Mouse (Mus musculus) yolk sac, embryonic 10.5 days (tissue): Measurements from ENCODE around the gene Gfod2.
A peak's percentile ranks its signal among the peaks of the same experiment; 100 is the strongest.

ENCODE experiments used
- DNase-seq: peaks from one replicate; pipeline ENCODE4 v3.0.0-alpha.2; 2017; ENCODE audit warnings: low spot score

Gene Gfod2

DNA sequence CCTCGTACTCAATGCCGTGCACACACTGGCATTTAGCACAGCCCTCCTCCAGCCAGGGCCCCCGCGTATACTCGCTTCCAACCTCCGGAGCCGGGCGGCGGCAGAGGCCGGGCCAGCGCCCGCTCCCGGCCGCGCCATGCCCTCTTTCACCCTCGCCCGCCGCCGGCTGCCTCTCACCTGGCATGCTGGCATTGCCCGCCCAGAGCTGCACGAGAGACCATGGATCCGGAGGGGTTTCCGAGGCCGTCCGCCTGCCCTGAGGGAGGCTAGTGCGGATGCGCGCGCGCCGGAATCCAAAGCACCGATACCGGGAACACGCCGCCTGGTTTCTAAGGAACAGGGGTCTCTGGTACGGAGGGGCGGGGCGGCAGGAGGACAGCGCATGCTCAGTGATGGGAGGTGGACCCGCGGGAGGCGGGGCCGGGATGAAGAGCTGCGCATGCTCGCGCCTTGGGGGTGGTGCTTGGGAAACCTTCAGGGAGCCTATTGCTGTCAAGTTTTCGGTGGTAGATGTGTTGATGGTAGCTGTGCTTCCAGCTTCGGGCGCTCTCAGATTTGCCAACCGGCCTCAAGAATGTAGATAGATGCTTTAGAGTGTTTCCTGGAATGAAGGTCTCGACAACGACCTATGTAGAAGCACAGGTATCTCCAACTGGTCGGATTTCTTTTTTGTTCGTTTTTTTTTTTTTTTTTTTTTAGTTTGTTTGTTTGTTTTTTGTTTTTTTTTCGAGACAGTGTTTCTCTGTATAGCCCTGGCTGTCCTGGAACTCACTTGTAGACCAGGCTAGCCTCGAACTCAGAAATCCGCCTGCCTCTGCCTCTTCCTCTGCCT, at the start of gene Gfod2:
Gfod2 (minus strand) TSS at position 388 of the 832 bp plus-strand sequence.
- DNase-seq, result peak; percentile 98

DNA sequence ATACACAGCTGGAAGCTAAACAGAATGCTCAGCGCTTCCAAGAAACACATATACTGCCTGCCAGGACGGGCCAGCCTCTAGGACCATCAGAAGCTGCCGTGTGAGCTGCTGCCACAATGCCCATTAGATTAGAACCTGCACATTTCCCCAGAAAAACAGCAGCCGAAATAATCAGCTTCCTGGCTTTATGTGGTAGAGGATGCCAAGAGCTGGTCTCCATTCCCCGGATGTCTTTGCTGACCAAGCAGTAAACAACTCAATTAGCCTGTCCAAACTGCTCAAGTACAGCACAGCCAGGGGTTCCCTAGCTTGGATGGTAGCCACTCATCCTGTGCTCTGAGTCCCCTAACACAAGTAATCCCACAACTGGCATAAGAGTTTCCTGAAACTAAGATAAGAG, 49.3 kb upstream of the Gfod2 start:
- DNase-seq, result no peak

DNA sequence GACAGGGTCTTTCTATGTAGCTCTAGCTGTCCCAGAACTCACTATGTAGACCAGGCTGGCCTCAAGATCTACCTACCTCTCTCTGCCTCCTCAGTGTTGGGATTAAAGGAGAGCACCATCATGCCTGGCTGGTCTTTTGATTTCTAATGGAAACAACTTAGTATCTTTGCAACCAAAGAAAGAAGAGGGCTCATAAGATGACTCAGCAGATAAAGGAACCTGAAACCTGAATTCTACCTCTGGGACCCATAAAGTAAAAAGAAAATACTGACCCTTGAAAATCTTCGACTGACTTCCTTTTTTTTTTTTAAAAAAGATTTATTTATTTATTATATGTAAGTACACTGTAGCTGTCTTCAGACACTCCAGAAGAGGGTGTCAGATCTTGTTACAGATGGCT, 47.5 kb upstream of the Gfod2 start:
- no peak for DNase-seq

DNA sequence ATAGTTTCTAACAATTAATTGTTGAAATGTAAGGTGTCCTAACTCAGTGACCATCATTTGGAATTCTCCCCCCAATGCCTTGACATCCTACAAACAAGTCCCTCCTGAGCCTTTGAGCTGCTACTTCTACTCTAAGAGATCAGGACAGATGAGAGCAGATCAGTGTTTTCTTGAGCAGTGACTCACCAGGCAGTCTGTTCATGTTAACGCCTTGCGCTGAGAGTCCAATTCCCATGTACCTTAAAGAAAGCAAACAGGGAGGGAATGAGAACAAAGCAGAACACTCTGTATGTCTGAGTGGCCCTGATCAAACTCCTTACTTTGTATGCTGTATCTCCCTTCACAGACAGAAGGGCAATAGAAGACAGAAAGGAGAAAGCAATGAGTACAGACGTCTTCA, 46.9 kb upstream of the Gfod2 start:
- DNase-seq, result no peak

DNA sequence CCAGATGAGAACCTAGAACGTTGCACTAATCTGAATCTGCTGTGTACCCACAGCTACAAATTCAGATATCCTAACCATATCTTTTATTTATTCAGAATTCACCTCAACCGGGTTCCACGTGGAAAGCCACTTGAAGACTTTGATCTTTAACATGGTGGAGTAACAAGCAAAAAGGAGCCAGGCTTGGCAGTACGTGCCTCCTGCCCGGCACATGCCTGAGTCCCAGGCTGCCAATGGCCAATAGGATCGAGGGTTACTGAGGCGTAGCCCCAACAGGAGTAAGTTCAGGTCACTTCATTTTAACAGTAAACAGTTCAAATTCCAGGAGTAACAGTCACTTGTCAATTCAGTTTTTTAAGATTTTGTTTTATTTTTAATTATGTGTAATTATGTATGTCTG, 46.3 kb upstream of the Gfod2 start:
- no peak for DNase-seq

DNA sequence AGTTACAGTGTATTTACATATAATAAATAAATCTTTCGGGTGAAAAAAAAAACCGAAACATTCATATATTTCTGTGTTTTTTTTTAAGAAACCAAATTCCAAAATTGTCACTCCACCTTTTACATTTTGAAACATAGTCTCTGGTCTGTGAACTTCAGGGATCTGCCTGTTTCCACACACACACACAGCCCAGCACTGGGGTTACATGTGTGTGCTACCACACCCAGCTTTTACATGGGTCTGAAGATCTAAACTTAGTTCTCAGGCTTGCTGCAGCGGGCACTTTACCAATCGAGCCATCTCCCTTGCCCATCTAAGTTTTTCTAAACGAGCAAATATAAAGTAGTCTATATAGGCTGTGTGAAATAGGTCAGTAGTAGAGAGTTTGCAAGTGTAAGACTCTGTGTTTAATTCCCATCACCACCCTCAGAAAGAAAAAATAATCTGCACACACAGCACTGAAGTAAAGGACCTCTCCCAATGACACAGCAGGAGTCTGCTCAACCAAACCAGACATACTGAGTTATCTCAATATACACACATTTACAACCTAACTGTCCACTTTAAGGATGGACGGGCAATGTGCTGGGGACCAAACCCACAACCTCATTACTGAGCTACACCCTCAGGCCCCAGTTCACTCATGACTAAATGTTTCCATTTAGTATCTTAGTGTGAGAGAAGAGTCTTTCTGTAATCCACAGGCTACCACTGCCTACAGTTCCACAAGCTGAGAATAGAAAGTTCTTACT, 42.9 kb upstream of the Gfod2 start:
- DNase-seq, result no peak

DNA sequence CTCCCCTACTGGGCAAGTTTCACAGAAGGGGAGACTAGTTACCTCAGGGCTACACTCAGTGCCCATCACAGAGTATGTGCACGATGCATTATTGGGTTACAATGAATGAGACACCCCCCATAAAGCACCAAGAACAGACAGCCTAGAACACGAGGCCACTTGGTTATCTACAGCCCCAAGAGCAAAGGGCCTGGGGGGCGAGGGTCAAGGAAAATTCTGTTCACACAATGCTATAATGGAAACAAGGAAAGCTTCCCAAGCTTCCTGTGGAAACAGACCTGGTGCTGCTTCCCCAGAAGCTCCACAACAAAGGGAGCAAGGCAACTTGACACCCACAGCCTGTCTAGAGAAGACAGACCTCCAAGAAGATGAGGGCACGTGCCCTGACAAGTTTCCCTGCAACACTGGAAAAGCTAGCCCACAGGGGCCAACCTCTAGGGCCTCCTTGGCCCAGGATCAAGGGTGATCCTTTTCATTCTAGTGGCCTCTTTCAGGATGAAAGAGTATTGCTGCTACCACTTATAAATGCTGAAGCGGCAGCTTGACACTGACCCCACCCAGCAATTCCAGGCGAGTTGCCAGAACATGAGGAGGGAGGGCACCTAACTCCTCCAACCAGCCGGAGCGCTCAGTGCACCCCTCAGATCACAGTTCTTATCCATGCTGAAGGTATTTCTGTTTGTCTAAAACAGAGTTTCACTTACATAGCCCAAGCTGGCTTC, 40.8 kb upstream of the Gfod2 start:
- DNase-seq, result peak; percentile 32

DNA sequence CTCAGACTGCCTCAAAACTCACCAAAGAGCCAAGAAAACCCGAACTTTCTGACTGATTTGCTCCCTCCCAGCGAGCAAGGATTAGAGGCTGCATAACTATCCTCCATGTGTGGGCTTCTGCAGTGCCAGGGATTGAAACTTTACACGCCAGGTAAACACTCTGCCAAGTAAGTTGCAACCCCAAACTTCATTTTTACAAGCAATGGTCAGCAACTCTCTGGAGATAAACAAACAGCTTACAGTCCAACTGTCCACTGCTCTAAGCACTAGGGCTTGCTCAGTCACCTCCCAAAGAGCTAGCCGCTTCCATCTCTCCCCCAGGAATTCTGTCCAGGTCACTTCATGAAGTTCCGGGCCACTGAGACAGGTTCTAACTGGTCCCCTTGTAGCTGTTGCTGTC, 39.9 kb upstream of the Gfod2 start:
- DNase-seq, result no peak

DNA sequence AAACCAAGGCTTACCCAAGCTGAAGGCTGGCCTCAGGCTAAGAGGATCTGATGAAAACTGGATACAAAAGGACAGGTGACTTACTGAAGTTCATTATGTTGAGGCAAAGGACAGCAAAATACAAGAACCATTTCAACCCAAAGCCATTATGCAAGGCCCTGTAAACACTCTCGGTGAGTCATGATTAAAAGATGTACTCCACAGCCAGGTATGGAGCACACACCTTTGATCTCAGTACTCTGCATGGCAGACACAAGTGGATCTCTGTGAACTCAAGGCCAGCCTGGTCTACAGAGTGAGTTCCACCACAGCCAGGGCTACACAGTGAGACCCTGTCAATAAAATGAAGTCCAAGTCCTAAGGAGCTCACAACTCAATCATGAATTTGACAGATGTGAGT, 37.3 kb upstream of the Gfod2 start:
- DNase-seq, result no peak

DNA sequence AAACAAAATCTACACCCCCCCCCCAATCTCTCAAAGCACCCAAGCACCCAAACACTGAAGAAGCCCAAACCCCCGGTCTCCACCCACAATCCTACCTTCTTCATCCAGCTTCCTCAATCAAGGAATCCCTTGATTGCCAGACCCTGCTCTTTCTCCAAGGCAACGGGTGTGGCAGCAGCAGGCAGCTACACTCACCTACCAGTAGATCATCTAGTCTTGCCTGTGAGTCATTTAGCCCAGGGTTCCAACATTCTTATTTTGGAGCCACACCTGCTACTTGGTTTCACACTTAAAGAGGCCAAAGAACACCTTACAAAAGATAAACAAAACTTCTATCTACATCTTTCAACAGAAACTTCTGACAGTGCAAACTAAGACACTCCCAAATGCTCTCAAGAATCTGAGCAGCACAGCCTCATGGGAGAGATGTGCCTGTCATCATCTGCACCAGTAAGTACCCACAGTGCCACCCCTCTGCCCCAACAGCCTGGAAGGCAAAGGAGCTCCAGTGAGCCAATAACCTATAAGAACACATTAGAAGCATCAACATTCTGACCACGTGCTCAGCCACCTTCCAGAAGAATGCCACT, 35.6 kb upstream of the Gfod2 start:
- DNase-seq, result no peak

DNA sequence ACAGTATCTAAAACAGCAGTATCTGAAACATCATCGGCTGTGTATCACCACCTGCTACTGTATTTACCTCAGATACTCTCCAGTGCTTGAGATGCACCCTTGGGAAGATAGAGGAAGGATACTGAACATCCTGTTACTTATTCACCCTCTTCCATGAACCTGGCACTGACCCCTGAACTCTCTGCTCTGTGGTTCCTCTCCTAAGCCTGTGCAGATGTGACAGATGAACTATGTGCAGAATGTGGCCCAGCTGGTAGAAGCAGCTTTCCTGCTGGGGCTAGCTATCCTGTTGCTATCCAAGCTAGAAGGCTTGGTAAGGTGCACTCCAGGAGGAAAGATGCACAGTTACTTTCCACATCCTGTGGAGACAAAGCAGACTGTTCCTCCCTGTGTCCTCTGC, 34.9 kb upstream of the Gfod2 start:
- DNase-seq, result peak; percentile 57

DNA sequence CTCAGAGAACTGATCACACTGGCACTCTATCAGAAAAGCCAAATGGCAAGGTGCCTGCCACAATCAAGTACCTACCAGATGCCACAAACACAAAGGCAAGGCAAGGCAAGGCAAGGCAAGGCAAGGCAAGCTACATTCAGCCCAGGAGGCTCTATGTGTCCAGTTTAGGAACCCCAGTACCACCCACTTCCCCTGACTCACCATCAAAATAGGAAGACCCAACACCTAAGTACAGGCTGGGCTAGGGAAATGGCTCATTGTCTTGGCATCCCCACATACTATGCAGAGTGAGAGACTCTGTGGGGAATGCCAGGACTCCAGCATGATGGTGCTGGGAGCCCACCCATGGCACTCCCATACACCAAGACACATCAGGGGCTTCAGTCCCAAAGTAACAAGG, 31.2 kb upstream of the Gfod2 start:
- DNase-seq, result no peak

DNA sequence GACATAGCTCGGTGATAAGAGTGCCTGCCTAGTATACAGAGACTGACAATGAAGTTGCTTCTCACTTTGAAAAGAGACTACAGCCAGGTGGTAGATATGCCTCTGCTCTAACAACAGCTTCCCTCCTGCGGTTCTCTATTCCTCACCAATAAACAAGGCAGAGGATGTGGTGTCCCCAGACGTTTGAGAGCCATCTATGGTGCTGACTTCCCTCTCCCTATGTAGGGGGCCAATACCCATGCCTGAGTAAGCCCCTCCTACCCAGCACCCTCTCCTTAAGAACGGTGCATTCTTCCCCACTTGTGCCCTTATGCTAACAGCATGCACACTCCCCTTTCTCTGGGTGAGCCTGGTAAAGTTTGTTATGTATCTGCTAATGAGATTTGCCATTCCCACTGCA, 30.5 kb upstream of the Gfod2 start:
- no peak for DNase-seq

DNA sequence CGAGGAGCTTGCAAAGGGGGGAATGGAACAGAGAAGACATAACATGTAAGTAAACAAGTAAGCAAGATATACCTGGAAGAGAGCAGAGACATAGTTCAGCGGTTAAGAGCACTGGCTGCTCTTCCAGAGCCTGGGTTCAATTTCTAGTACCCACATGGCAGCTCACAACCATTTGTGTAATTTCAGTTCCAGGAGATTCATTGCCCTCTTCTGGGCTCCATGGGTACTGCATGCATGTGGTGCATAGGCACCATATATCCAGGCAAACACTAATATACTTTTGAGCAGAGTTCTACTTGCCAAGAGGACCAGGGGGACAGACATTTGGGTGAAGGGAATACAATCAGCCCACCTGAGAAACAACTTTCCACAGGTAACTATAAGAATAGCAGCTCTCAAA, 29.8 kb upstream of the Gfod2 start:
- DNase-seq, result no peak

DNA sequence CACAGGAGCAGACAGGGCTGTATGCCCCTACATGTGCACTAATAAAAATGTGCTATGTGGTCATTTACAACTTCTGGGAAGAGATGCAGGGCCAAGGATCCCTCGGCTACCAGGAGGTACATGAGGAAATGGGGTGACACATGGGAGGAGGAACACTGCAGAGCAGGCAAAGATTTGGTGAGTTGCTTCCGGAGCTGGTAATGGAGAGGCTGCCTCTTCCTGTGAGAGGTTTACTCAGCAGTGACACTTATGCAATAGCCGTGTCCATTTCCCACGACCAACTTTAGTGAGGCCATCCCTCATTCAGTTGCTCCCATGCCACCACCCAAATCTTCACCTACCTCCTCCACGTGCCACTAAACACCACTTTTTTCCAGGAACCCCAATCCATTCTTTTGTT, 21.8 kb upstream of the Gfod2 start:
- no peak for DNase-seq

DNA sequence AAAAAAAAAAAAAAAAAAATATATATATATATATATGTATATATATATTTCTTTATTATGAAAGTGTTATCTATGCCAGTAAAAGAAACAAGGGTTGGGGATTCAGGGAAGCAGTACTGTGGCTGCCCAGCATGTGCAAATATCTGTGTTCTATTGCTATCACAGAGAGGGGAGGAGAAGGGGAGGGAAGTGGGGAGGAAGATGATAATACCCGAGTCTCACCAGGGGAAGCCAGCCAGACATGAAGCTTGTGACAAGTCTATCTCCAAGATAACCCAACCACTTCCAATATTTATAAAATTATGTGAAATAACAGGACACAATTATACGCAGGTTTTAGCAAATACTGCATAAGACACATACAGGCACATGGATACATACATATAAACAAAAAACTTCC, 19.4 kb upstream of the Gfod2 start:
- no peak for DNase-seq

DNA sequence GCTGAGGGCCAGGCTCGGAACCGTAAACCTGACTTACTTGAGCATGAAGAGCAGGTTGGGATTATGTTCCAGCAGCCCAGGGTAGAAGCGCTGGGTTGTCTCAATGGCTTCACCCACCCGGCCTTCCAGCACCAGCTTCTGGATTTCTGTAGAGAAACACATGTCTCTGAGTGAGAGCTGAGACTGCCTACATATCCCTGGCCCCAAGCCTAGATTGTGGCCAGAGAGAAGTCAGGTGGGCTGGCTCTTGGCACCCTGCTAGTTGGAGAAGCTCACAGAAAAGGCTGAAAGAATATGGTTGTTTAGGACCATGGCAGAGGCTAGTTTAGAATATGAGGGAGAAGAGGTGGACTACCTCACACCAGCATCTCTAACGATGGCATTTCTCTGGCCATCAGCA, 16.0 kb upstream of the Gfod2 start:
- DNase-seq, result no peak

DNA sequence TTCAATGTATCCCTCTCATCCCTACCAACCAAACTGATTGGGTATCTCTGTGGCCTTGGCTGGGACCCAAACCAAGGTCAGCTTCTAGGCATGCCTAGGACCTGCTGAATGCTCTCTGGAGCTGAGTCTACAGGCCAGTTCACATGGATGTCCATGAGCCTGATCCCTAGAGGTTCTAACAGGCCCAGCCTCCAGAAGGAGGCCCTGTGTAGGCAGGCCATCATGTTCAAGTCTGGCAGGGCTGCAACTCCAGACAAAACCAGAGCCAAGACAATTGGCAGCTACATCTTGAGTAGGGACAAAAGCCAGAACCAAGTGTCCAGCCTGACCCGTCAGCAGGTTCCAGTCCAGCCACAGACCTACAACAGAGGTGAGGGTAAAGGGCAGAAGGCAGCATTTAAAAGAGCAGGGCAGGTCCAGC, 15.0 kb upstream of the Gfod2 start:
- no peak for DNase-seq

DNA sequence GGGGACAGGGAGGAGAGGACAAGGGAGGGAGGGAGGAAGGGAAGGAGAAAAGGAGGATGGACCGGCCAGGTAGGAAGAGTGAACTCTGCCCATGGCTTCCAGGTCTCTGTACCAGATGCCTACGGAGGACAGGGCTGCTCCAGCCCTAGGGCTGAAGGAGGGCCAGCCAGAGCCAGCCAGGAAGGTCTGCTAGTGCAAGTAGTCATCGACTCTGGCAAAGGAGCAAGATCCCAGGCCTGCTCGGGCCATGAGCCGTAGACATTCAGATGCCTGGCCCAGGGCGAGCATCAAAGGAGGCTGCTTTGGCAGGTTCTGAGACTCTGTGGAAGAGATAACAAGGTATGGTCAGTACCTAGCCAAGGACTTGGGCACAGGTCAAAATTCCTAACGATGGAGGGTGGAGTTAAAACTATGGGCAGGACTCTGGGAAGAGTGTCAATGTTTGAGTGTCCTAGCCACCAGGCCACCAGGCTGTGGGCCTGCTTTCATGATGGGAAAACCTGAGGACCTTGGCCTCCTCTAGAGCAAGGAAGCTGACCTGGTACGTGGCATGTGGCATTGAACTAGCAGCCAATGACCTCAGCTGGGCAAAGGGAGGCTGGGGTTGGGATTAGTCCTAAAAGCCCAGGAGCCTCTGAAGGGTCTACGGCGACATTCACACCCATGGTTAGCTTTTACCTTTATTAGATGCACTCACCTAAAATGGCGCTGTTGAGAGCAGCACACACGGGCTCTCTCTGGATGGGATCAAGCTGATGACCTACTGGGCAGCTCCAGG, 13.1 kb upstream of the Gfod2 start:
- no peak for DNase-seq

DNA sequence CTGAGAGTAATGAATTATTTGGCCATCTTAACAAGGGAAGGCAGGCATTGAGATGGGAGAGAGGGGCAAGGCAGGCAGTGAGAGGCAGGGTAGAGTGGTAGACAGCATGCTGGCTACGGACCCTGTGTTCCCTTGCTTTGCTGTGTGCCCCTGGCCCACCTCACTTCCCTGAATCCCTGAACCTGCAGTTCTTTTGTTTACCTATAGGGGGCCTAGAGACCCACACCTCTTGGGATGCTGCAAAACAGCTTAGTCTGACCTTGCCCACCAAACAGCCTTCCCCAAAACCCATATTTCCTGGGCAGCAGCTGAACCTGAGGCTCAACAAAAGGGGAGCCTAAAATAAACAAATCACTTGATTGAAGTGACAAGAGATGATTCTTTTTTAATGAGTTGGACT, 12.1 kb upstream of the Gfod2 start:
- no peak for DNase-seq

DNA sequence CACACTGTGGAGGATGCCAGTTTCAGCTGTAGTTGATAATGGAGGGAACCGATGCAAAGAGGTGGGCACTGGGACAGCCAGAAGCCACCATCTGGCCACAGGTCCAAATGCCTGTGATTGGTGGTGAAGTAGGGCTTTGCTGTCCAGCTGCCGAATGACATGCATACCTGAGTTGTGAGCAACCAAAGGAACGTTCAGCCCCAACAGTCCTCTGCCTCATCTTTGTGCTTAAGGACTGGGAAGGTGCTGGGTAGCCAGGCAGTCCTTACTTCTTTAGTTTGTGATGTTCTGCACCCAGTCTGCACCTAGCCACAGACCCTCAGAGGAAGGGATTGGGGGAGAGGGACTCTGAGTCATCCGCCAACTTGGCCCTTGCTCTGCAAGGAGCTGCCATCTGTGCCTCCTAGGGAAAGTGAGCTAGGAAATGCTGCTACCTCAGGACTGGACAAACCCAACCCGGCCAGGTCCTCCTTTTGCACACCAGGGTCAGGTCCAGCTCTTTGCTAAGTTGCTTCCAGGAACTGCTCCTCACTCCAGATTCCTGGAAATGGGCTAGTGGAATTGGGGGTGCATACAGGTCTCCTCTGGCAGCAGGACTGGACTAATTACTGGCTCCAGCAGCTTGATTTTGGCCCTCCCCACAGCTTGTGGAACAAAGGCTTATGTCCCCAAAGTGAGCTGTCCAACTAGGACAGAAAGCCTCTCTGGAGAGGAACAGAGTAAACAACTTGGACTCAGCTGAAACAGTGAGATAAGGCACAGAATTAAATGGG, 10.2 kb upstream of the Gfod2 start:
- DNase-seq, result no peak
